Mouse (Mus musculus) heart, adult 9 months (tissue): ENCODE measurements around the gene Camsap3.

Source experiments
- DNase-seq, 2 experiments: peaks; one replicate each; pipeline ENCODE4 v3.0.0; 2022; ENCODE audit warnings: low spot score in 2 of 2

The Camsap3 gene

GRCm38 (mm10) chr8:3656725-3657381 lies 69.8 kb downstream of the Camsap3 start:
- DNase-seq = no peak
